Mouse (Mus musculus) heart, adult 2 months (tissue): ENCODE results near the gene Art3. TPM values are rescaled to one million over a fixed set of nuclear protein-coding genes. Genes with fewer than 3 reads are reported as not detected.

ENCODE experiments used
- DNase-seq, 2 experiments: peaks; one replicate each; pipeline ENCODE4 v3.0.0; 2021
- H3K27ac ChIP-seq: fragments of 200-600 bp; 2 replicates; pipeline ENCODE4 v1.8.1; 2022
- H3K27me3 ChIP-seq: fragments of 200-500 bp; 2 replicates; pipeline ENCODE4 v1.6.1; 2012; ENCODE audit warnings: mild to moderate bottlenecking, low read length, inconsistent platforms, mixed read lengths; ENCODE audit not compliant: control insufficient read depth, insufficient read depth
- H3K36me3 ChIP-seq: fragments of 200-500 bp; 2 replicates; pipeline ENCODE4 v1.6.1; 2012; ENCODE audit warnings: low read length, inconsistent platforms; ENCODE audit not compliant: control insufficient read depth, insufficient read depth
- H3K4me1 ChIP-seq: fragments of 200-500 bp; 2 replicates; pipeline ENCODE4 v1.6.1; 2011; ENCODE audit warnings: low read length; ENCODE audit not compliant: control insufficient read depth, insufficient read depth
- H3K4me3 ChIP-seq: fragments of 200-600 bp; 2 replicates; pipeline ENCODE4 v1.8.1; 2022
- H3K79me2 ChIP-seq: fragments of 200-500 bp; replicated peaks from 2 replicates; pipeline ENCODE4 v1.6.1; 2012; ENCODE audit warnings: mild to moderate bottlenecking, inconsistent platforms, low read length, moderate library complexity, mixed read lengths; ENCODE audit not compliant: control insufficient read depth, insufficient read depth
- H3K9ac ChIP-seq: fragments of 200-500 bp; 2 replicates; pipeline ENCODE4 v1.6.1; 2012; ENCODE audit warnings: low read depth, mild to moderate bottlenecking, control low read depth, inconsistent platforms, low read length, mixed read lengths
- CTCF ChIP-seq: fragments of 200-600 bp; IDR thresholded peaks from 2 replicates; pipeline ENCODE4 v1.8.1; 2022; ENCODE audit warnings: antibody characterized with exemption, mild to moderate bottlenecking, moderate library complexity
- EP300 ChIP-seq: fragments of 200-500 bp; IDR thresholded peaks from 2 replicates; pipeline ENCODE4 v1.6.1; 2011; ENCODE audit warnings: low read depth, low read length, control low read depth; ENCODE audit not compliant: insufficient read depth
- POLR2A ChIP-seq: fragments of 200-500 bp; IDR thresholded peaks from 2 replicates; pipeline ENCODE4 v1.6.1; 2011; ENCODE audit warnings: mild to moderate bottlenecking, low read depth, low read length, control low read depth; ENCODE audit not compliant: insufficient read depth
- WGBS: fragments of 180-500 bp; shearing (Covaris S2); methylation state at CpG from one replicate; pipeline ENCODE4 v1.1.7; 2018; 5-methylcytosine and 5-hydroxymethylcytosine counted together
- intact Hi-C: fragments of 180-260 bp; cut with DNase I; formaldehyde crosslinking; loops from one replicate; pipeline ENCODE4 v1.15.1; 2025
- polyA plus RNA-seq: library from polyadenylated mRNA; depleted of rRNA; stranded (reverse); fragments of >200 nt; gene quantifications from 2 replicates; pipeline ENCODE4 v1.2.3, GENCODE M21; 2012
- total RNA-seq, 2 experiments: library from RNA; stranded (reverse); gene quantifications; 2 replicates each; pipeline ENCODE4 v1.2.3; 2021

Art3 gene
- total and polyA plus RNA-seq, 3 experiments = 268 to 797 (median 622) TPM

DNA sequence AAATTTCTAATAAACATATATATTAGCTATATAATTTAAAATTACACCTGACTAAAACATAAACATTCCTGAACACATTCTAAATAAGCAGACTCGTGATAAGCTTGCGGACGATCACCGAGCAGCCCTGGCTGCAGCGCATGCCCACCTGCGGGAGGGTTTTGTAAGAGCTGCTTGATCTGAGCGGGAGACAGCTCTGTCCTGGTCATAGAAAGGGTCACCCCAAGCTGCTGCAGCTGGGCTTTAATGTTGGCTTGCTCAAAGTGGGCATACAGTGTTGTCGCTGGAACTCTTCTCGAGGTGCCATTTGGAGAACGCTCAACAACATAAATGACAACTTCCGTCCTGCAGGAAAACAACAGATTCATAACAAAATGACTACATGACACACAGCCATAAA is 92.5 kb downstream of the Art3 start:
- TF ChIP-seq EP300 = no peak
- no peak for TF ChIP-seq CTCF
- no peak for TF ChIP-seq POLR2A
- DNase-seq = no peak
- WGBS = 95% methylated on average over 11 of the region's 11 CpGs
- Histone ChIP-seq H3K4me1 (no peaks in the 10 kb centered on the region), H3K4me3 (no peak overlapping the region), H3K27me3 (no peaks in the 10 kb centered on the region), H3K9ac (no peak overlapping the region), H3K79me2 (no peaks in the 10 kb centered on the region; the same call in 1 of the 2 replicates), H3K36me3 (peaks cover 4% of the 10 kb centered on the region), H3K27ac (no peak overlapping the region)
- intact Hi-C loops = no loop called here

DNA sequence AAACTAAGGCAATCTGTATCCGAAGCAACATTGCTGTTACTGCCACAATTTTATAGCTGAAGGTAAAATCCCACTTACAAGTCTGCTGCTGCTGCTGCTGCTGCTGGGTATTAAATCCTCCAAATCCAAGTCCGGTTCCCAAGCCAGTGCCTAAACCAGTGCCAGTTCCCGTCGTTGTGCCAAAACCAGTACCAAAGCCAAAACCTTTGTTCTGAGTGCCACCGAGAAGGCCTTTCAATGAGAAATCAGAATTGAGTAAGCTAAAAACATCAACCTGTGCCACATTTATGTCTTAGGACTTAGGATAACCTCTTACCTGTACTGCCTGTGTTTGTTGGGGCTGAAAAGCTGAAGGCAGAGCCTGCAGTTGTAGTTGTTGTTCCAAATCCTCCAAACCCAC is 99.1 kb downstream of the Art3 start:
- WGBS = 83% methylated on average over 5 of the region's 5 CpGs
- no peak for DNase-seq
- Histone ChIP-seq H3K27ac (no peak overlapping the region), H3K4me3 (no peak overlapping the region), H3K4me1 (peaks cover 2% of the 10 kb centered on the region; the same call in 1 of the 2 replicates), H3K9ac (no peak overlapping the region), H3K79me2 (peaks cover 3% of the 10 kb centered on the region; the same call in 1 of the 2 replicates), H3K36me3 (no peaks in the 10 kb centered on the region; the same call in 1 of the 2 replicates), H3K27me3 (no peaks in the 10 kb centered on the region)
- TF ChIP-seq EP300 (no peak), POLR2A (no peak), CTCF (no peak)
- intact Hi-C loops = no loop called here

DNA sequence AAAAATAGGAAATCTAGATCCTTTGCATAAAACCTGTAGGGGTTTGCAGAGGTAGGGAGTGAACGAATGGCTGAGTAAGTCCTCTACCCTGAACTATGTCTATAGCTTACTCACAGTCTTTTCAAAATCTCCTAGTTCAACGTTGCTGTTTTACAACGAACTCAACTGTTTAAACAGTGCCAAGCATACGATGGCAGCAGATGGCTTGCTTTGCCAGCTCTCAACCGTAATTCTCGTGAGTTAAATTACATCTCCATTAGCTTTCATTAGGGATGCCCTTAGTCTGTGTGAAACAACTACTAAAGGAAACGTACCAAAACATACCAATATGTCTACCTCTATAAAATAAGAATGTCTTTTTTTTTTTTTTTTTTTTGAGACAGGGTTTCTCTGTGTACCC is 100.0 kb downstream of the Art3 start:
- Histone ChIP-seq H3K27me3 (no peaks in the 10 kb centered on the region), H3K9ac (no peak overlapping the region), H3K4me1 (peaks cover 2% of the 10 kb centered on the region; the same call in 1 of the 2 replicates), H3K79me2 (peaks cover 3% of the 10 kb centered on the region; the same call in 1 of the 2 replicates), H3K36me3 (no peaks in the 10 kb centered on the region; the same call in 1 of the 2 replicates), H3K27ac (no peak overlapping the region), H3K4me3 (no peak overlapping the region)
- TF ChIP-seq EP300 (no peak), POLR2A (no peak), CTCF (no peak)
- intact Hi-C loops = no loop called here
- no peak for DNase-seq
- WGBS = 85% methylated on average over 7 of the region's 7 CpGs

DNA sequence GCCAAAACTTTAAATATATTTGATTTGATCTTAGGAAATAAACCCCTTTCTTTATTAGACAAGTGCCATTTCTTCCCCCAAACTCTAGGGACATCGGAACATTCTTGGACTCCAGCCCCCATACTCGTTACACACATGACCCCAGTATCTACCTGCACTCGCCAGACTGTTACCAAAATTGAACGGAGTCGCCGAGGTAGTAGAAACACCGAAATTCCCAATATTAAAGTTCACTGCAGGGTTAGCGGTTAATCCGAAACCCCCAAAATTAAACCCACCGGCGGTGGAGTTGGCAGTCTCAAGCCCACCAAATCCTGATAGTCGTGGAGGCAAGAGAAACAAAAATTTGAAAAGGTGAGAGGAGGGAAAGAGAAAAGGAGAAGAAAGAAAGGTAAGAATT is 102.4 kb downstream of the Art3 start:
- intact Hi-C loops = loop anchor here (2.0 kb wide), 1 partner anchor 71 kb away; no protein-coding TSS in a partner anchor
- 2% methylated on average over 12 of the region's 12 CpGs for WGBS
- no peak for DNase-seq
- H3K9ac ChIP-seq = peak overlapping the region; percentile 87
- no peaks in the 10 kb centered on the region; the same call in 1 of the 2 replicates for H3K36me3 ChIP-seq
- H3K4me3 ChIP-seq = peak overlapping the region; percentile 63
- peaks cover 3% of the 10 kb centered on the region; the same call in 1 of the 2 replicates for H3K79me2 ChIP-seq
- no peaks in the 10 kb centered on the region for H3K27me3 ChIP-seq
- TF ChIP-seq POLR2A = no peak
- TF ChIP-seq EP300 = no peak
- no peak for TF ChIP-seq CTCF
- peak overlapping the region; percentile 90 for H3K27ac ChIP-seq
- peaks cover 2% of the 10 kb centered on the region; the same call in 1 of the 2 replicates for H3K4me1 ChIP-seq

DNA sequence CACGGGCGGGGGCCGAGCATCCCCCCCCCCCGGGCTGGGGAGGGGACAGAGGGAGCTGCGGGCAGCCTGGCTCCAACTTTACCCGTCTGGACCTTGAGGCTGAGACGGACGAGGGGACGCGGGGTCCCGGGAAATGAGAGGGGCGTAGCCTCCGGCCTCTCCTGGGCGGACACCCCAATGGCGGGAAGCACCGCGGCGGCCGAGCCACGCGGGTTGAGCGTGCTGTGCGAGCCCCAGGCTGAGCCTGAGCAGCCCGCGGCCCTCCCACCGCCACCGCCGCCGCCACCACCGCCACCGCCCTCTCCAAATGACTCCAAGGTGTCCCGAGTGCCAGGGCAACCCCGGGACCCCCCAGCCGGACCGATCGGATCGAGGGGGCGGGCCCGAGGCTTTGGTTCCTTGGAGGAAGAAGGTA is 103.0 kb downstream of the Art3 start:
- TF ChIP-seq POLR2A (no peak), CTCF (no peak), EP300 (no peak)
- H3K4me3 ChIP-seq = peak overlapping the region; percentile 63
- no peaks in the 10 kb centered on the region; the same call in 1 of the 2 replicates for H3K36me3 ChIP-seq
- H3K79me2 ChIP-seq = peaks cover 3% of the 10 kb centered on the region; the same call in 1 of the 2 replicates
- H3K27ac ChIP-seq = peak overlapping the region; percentile 90
- H3K4me1 ChIP-seq = peaks cover 2% of the 10 kb centered on the region; the same call in 1 of the 2 replicates
- under 1% methylated on average over 37 of the region's 39 CpGs for WGBS
- H3K9ac ChIP-seq = peak overlapping the region; percentile 87
- no peak for DNase-seq
- no peaks in the 10 kb centered on the region for H3K27me3 ChIP-seq
- intact Hi-C loops = loop anchor here (2.0 kb wide), 1 partner anchor 70 kb away; no protein-coding TSS in a partner anchor

DNA sequence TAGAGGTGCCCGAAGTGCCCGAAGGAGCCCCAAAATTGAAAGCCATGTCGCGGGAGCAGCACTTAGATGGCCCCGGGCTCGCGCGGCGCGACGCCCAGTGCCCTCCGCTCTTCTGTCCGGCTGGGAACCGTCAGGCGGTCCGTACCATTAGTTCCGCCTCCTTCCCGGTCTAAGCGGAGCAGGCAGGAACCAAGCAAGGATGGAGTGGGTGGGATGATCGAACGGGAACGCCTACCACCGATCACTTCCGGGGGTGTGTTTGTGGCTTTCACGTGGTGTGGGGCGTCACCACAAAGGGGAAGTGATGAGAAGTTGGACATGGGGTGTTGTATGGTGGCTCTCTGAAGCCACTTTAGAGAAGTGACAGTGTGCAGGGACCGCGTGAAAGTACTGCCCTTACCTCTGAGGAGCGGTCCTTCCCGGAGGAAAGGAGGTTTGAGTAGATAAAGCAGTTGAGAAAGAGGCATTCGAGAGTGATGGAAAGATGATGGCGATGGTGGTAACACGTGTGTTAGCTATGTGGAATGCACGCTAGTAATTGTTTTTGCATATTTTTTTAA is 103.5 kb downstream of the Art3 start, which contains the start of gene Nup54:
Gene Nup54 (minus strand): TSS at position 195 of the 560 bp plus-strand sequence.
- TF ChIP-seq CTCF = 0 out of 2 replicates have a peak, but pooled peaks have one; percentile 4
- TF ChIP-seq EP300 = peak; percentile 97
- TF ChIP-seq POLR2A = peak; percentile 84
- Histone ChIP-seq H3K9ac (peak within 1 kb of the TSS; percentile 87), H3K27me3 (no peaks in the 10 kb centered on the region), H3K79me2 (peaks cover 3% of the 10 kb centered on the region; the same call in 1 of the 2 replicates), H3K4me3 (peak within 1 kb of the TSS; percentile 63), H3K4me1 (peaks cover 2% of the 10 kb centered on the region; the same call in 1 of the 2 replicates), H3K36me3 (no peaks in the 10 kb centered on the region; the same call in 1 of the 2 replicates), H3K27ac (peak within 1 kb of the TSS; percentile 90)
- intact Hi-C loops = loop anchor here (2.0 kb wide), 1 partner anchor 70 kb away; no protein-coding TSS in a partner anchor
- 1% methylated on average over 34 of the region's 34 CpGs for WGBS
- peak; percentile 95 to 97 for DNase-seq
